Mouse (Mus musculus): ENCODE measurements around the gene 1700010B08Rik.

DNA sequence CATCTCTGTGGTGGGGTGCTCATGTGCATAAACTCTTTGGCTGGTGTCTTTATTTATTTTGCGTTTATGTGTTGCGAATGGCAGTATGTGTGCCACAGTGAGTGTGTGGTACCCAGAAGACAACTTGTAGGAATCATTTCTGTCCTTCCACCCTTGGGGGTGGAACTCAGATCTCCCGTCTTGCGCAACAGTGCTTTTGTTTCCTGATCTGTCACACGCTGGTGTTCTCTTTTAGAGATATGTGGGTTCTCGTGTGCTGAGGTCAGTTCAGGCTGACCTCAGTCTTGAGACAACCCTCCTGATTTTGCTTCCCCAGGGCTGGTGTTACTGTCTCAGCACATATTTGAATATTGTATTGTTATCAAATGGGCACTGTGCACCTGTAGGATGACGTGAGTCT, 19.9 kb downstream of the 1700010B08Rik start:
- TF ChIP-seq CTCF (IDR thresholded peaks at IDR 0.05) (no peak), EP300 (IDR thresholded peaks at IDR 0.05) (no peak)

All from lung, postnatal 0 days (tissue).